Mouse (Mus musculus): Measurements from ENCODE around the gene Klf12. TPM values are rescaled to one million over a fixed set of nuclear protein-coding genes. Genes with fewer than 3 reads are reported as not detected.

Klf12 gene
- polyA plus RNA-seq, 1 experiment: 8.2 TPM

DNA sequence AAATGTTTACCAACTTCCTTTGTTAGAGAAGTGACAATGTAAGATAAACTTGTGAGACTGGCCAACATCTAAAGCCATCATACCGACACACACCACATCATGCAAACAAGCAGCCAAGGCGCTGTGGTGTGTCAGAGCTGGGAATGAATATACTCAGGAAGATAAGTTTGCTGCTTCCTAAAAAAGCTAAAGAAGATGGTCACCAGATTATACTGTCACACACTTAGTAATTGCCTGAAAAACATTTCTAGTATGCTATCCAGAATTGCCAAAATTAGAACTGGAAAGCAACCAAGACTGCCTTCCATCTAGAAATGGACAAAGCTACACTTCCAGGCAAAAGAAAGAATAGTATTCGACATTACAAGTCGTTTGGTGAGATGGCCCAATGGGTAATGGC is 163.4 kb downstream of the Klf12 start:
- no peak overlapping the region for H3K27ac ChIP-seq (ENCODE audit: insufficient read depth, low read length)
- H3K27me3 ChIP-seq (ENCODE audit: control insufficient read depth, insufficient read depth, low read length, poor library complexity, severe bottlenecking): no peaks in the 10 kb centered on the region
- H3K4me1 ChIP-seq (ENCODE audit: control insufficient read depth, insufficient read depth, low read length): no peaks in the 10 kb centered on the region
- TF ChIP-seq CTCF (IDR thresholded peaks at IDR 0.05; ENCODE audit: low read depth, low read length) (no peak), EP300 (IDR thresholded peaks at IDR 0.05; ENCODE audit: insufficient read depth, low read depth, low read length) (no peak), POLR2A (IDR thresholded peaks at IDR 0.05; ENCODE audit: insufficient read depth, low read length) (no peak)
- H3K4me3 ChIP-seq (ENCODE audit: low read depth, low read length): no peak overlapping the region
- no peak overlapping the region for H3K9ac ChIP-seq (ENCODE audit: low read depth, poor library complexity, severe bottlenecking)
- no peaks in the 10 kb centered on the region for H3K36me3 ChIP-seq (ENCODE audit: control insufficient read depth, insufficient read depth, low read length, poor library complexity, severe bottlenecking)
- no peaks in the 10 kb centered on the region for H3K9me3 ChIP-seq (replicated peaks; ENCODE audit: control insufficient read depth, insufficient read depth, low read length, poor library complexity, severe bottlenecking)

DNA sequence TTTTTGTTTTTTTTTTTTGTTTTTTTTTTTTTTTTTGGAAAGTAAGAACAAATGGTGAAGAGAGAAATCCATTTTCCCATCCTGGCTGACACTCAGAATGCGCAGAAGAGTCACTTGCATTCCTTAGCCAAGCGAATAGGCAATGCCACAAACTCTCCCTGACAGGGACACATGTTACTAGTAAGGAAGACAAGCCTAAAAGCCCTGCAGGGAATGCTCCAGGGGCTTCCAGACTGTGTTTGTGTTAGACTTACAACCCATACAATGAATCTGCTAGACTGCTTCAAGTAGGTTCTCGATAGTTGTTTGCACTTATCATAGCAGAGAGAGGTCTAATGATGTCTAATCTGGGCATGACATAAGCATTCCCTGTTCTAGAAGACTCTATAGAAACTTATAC is 164.6 kb downstream of the Klf12 start:
- no peaks in the 10 kb centered on the region for H3K9me3 ChIP-seq (replicated peaks; ENCODE audit: control insufficient read depth, insufficient read depth, low read length, poor library complexity, severe bottlenecking)
- H3K9ac ChIP-seq (ENCODE audit: low read depth, poor library complexity, severe bottlenecking): no peak overlapping the region
- H3K27ac ChIP-seq (ENCODE audit: insufficient read depth, low read length): no peak overlapping the region
- H3K4me3 ChIP-seq (ENCODE audit: low read depth, low read length): no peak overlapping the region
- no peaks in the 10 kb centered on the region for H3K4me1 ChIP-seq (ENCODE audit: control insufficient read depth, insufficient read depth, low read length)
- TF ChIP-seq EP300 (IDR thresholded peaks at IDR 0.05; ENCODE audit: insufficient read depth, low read depth, low read length) (no peak), CTCF (IDR thresholded peaks at IDR 0.05; ENCODE audit: low read depth, low read length) (no peak)
- no peaks in the 10 kb centered on the region for H3K36me3 ChIP-seq (ENCODE audit: control insufficient read depth, insufficient read depth, low read length, poor library complexity, severe bottlenecking)
- no peaks in the 10 kb centered on the region for H3K27me3 ChIP-seq (ENCODE audit: control insufficient read depth, insufficient read depth, low read length, poor library complexity, severe bottlenecking)

DNA sequence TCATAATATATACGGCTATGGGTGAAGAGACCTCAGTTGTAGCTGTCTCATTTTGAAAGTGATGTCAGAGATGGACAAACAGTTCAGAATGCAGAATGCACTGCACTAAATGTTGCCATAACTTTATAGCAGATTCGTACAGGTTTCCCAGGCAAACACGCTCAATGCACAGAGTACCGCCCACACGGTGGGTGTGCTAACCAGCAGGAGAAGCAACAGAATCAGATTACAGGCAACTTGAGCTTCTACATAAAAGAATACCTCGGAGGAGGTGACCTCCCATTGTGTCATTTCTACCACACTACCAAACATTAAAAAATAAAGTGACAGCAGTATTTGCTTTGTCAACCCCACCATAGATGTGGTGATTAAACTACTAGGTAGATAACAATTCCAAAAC is 171.1 kb downstream of the Klf12 start:
- TF ChIP-seq CTCF (IDR thresholded peaks at IDR 0.05; ENCODE audit: low read depth, low read length) (no peak), POLR2A (IDR thresholded peaks at IDR 0.05; ENCODE audit: insufficient read depth, low read length) (no peak), EP300 (IDR thresholded peaks at IDR 0.05; ENCODE audit: insufficient read depth, low read depth, low read length) (no peak)
- no peaks in the 10 kb centered on the region for H3K9me3 ChIP-seq (replicated peaks; ENCODE audit: control insufficient read depth, insufficient read depth, low read length, poor library complexity, severe bottlenecking)
- no peak overlapping the region for H3K9ac ChIP-seq (ENCODE audit: low read depth, poor library complexity, severe bottlenecking)
- H3K27ac ChIP-seq (ENCODE audit: insufficient read depth, low read length): no peak overlapping the region
- no peaks in the 10 kb centered on the region for H3K36me3 ChIP-seq (ENCODE audit: control insufficient read depth, insufficient read depth, low read length, poor library complexity, severe bottlenecking)
- no peak overlapping the region for H3K4me3 ChIP-seq (ENCODE audit: low read depth, low read length)
- H3K27me3 ChIP-seq (ENCODE audit: control insufficient read depth, insufficient read depth, low read length, poor library complexity, severe bottlenecking): no peaks in the 10 kb centered on the region
- H3K4me1 ChIP-seq (ENCODE audit: control insufficient read depth, insufficient read depth, low read length): peaks cover 3% of the 10 kb centered on the region

DNA sequence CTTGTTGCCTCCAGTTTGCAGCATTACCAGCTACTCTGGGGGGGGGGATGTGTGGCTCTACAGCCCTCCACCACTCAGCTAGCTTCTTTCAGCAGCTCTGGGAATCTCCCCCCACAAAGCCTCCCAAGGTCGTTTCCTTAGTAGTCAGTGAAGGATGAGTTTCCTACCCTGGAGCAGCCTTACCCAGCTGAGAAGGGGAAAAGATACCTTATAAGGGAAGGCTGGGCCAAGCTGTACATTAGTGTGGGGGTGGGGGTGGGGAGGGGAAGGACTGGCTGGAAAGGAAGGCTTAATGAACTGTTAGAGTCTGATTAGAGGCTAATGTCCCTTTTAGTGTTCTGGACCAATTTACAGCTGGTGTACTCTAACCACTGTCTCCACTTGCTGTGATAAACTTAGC is 172.7 kb downstream of the Klf12 start:
- peaks cover 3% of the 10 kb centered on the region for H3K4me1 ChIP-seq (ENCODE audit: control insufficient read depth, insufficient read depth, low read length)
- no peak overlapping the region for H3K27ac ChIP-seq (ENCODE audit: insufficient read depth, low read length)
- H3K9ac ChIP-seq (ENCODE audit: low read depth, poor library complexity, severe bottlenecking): no peak overlapping the region
- H3K27me3 ChIP-seq (ENCODE audit: control insufficient read depth, insufficient read depth, low read length, poor library complexity, severe bottlenecking): no peaks in the 10 kb centered on the region
- H3K9me3 ChIP-seq (replicated peaks; ENCODE audit: control insufficient read depth, insufficient read depth, low read length, poor library complexity, severe bottlenecking): no peaks in the 10 kb centered on the region
- no peaks in the 10 kb centered on the region for H3K36me3 ChIP-seq (ENCODE audit: control insufficient read depth, insufficient read depth, low read length, poor library complexity, severe bottlenecking)
- no peak overlapping the region for H3K4me3 ChIP-seq (ENCODE audit: low read depth, low read length)
- 0 out of 2 replicates have a peak, but pooled peaks have one; percentile 23 for TF ChIP-seq EP300 (IDR thresholded peaks at IDR 0.05; ENCODE audit: insufficient read depth, low read depth, low read length)
- no peak for TF ChIP-seq CTCF (IDR thresholded peaks at IDR 0.05; ENCODE audit: low read depth, low read length)
- TF ChIP-seq POLR2A (IDR thresholded peaks at IDR 0.05; ENCODE audit: insufficient read depth, low read length): no peak

DNA sequence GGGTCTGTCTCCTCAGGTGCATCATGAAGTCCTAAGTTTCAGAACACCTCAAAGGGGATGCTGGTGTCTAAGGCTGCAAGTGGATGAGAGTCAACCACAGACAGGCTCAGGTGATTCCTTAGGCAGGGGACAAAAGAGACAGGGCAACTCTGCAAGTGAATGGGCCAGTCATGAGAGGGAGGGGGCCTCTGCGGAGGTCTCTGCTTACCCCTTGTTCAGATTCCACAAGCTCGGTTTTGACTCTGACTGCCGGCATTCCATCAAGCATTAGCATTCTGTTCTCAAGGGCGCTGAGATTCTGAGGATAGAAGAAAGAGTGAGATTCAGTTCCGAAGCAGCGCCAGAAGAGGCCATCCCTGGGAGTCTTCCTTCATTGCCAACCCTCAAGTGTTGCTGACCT is 174.9 kb downstream of the Klf12 start:
- no peak overlapping the region for H3K4me3 ChIP-seq (ENCODE audit: low read depth, low read length)
- H3K27me3 ChIP-seq (ENCODE audit: control insufficient read depth, insufficient read depth, low read length, poor library complexity, severe bottlenecking): no peaks in the 10 kb centered on the region
- H3K9ac ChIP-seq (ENCODE audit: low read depth, poor library complexity, severe bottlenecking): no peak overlapping the region
- peaks cover 6% of the 10 kb centered on the region for H3K4me1 ChIP-seq (ENCODE audit: control insufficient read depth, insufficient read depth, low read length)
- H3K9me3 ChIP-seq (replicated peaks; ENCODE audit: control insufficient read depth, insufficient read depth, low read length, poor library complexity, severe bottlenecking): no peaks in the 10 kb centered on the region
- H3K36me3 ChIP-seq (ENCODE audit: control insufficient read depth, insufficient read depth, low read length, poor library complexity, severe bottlenecking): no peaks in the 10 kb centered on the region
- H3K27ac ChIP-seq (ENCODE audit: insufficient read depth, low read length): 0 out of 2 replicates have a peak overlapping the region, but pooled peaks have one; percentile 11
- TF ChIP-seq POLR2A (IDR thresholded peaks at IDR 0.05; ENCODE audit: insufficient read depth, low read length) (no peak), EP300 (IDR thresholded peaks at IDR 0.05; ENCODE audit: insufficient read depth, low read depth, low read length) (peak; percentile 78)

DNA sequence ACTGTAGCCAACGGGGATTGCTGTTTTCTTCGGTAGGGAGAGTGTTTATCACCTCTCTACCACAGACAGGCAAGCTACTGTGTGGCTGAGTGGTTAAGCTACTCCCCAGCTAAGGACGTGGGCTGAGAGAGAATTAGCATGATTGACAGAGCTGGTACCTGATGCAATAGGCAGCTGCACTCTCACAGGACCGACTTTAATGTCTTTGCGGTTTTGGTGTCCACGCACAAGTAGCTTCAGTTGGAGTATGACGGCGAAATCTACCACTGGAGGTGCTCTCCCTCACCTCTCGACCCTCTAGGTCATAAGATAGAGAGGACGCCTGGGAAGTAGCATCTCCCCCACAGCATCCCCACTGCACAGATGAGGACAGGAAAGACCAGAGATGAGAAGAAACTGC is 178.9 kb downstream of the Klf12 start:
- no peak overlapping the region for H3K27ac ChIP-seq (ENCODE audit: insufficient read depth, low read length)
- H3K4me3 ChIP-seq (ENCODE audit: low read depth, low read length): no peak overlapping the region
- H3K27me3 ChIP-seq (ENCODE audit: control insufficient read depth, insufficient read depth, low read length, poor library complexity, severe bottlenecking): no peaks in the 10 kb centered on the region
- no peaks in the 10 kb centered on the region; the same call in 1 of the 2 replicates for H3K36me3 ChIP-seq (ENCODE audit: control insufficient read depth, insufficient read depth, low read length, poor library complexity, severe bottlenecking)
- no peak for TF ChIP-seq EP300 (IDR thresholded peaks at IDR 0.05; ENCODE audit: insufficient read depth, low read depth, low read length)
- H3K9me3 ChIP-seq (replicated peaks; ENCODE audit: control insufficient read depth, insufficient read depth, low read length, poor library complexity, severe bottlenecking): no peaks in the 10 kb centered on the region
- no peak overlapping the region for H3K9ac ChIP-seq (ENCODE audit: low read depth, poor library complexity, severe bottlenecking)
- H3K4me1 ChIP-seq (ENCODE audit: control insufficient read depth, insufficient read depth, low read length): peaks cover 4% of the 10 kb centered on the region

Measured in ES-Bruce4 (cell line).